Mouse (Mus musculus) hindbrain, postnatal 0 days (tissue): ENCODE measurements at regions not wholly inside any gene's neighbourhood (a gene's known extent, or its start where the extent isn't known, plus 50 kb on each side); places are given as distances from the start of the nearest gene placed in this dataset.

Experiments used
- ATAC-seq: fragments of 200-750 bp; cut with Nextera tagmentation; 2 replicates; pipeline ENCODE4 v1.8.0; 2017; ENCODE audit warnings: mild to moderate bottlenecking, moderate TSS enrichment, moderate library complexity
- DNase-seq: peaks from one replicate; pipeline ENCODE4 v3.0.0-alpha.2; 2015; ENCODE audit warnings: low spot score
- H3K27ac ChIP-seq: fragments of 300-500 bp; sonication (generic); 2 replicates; pipeline ENCODE4 v1.5.1; 2014; ENCODE audit warnings: mild to moderate bottlenecking
- H3K27me3 ChIP-seq: fragments of 300-500 bp; sonication (generic); 2 replicates; pipeline ENCODE4 v1.6.1; 2014; ENCODE audit warnings: low read length, mixed read lengths; ENCODE audit not compliant: insufficient read depth
- H3K36me3 ChIP-seq: fragments of 300-500 bp; sonication (generic); 2 replicates; pipeline ENCODE4 v1.6.1; 2014; ENCODE audit warnings: low read length, mixed read lengths; ENCODE audit not compliant: insufficient read depth
- H3K4me1 ChIP-seq: fragments of 300-500 bp; sonication (generic); 2 replicates; pipeline ENCODE4 v1.6.1; 2014; ENCODE audit warnings: antibody characterized with exemption, low read length, mixed read lengths; ENCODE audit not compliant: insufficient read depth
- H3K4me2 ChIP-seq: fragments of 300-500 bp; sonication (generic); 2 replicates; pipeline ENCODE4 v1.6.1; 2014; ENCODE audit warnings: low read depth, mild to moderate bottlenecking, low read length, moderate library complexity, mixed read lengths
- H3K4me3 ChIP-seq: fragments of 300-500 bp; sonication (generic); 2 replicates; pipeline ENCODE4 v1.5.1; 2014; ENCODE audit warnings: low read length
- H3K9ac ChIP-seq: fragments of 300-500 bp; sonication (generic); replicated peaks from 2 replicates; pipeline ENCODE4 v1.6.1; 2014; ENCODE audit warnings: mild to moderate bottlenecking, low read length, moderate library complexity, mixed read lengths
- H3K9me3 ChIP-seq: fragments of 300-500 bp; sonication (generic); 2 replicates; pipeline ENCODE4 v1.6.1; 2016; ENCODE audit warnings: low read length, mixed read lengths
- CTCF ChIP-seq: IDR thresholded peaks from 2 replicates; pipeline ENCODE4 v1.5.1; 2016; ENCODE audit warnings: antibody characterized with exemption, control low read depth, low read depth
- WGBS: fragments of 180-500 bp; shearing (Covaris S2); extraction: QIAGEN DNeasy Blood & Tissue Kit; methylation state at CpG from one replicate; pipeline ENCODE4 v1.1.7; 2014; 5-methylcytosine and 5-hydroxymethylcytosine counted together

DNA sequence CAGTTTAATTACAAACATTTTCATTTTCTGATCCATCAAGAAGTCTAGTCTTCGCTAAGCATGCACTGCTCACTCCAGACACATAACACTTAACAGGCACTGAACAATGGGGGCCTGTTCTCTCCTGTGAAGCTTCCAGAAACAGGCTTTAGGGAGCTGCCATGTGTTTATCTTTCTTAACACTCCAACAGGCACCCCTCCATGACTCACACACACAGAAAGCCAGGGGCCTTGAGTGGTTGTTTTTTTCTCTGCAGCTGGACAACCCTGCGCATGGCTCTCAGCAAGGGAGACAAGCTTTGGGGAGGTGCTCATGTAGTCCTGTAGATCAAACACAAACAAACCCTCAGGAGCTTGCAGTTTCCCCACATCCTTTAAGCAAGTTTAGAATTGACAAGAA, 136.6 kb upstream of the Ccn2 start:
- no peaks in the 10 kb centered on the region for H3K27me3 ChIP-seq
- DNase-seq = no peak
- 72% methylated on average over 2 of the region's 2 CpGs for WGBS
- no peaks in the 10 kb centered on the region for H3K4me1 ChIP-seq
- no peak overlapping the region for H3K4me2 ChIP-seq
- no peak overlapping the region for H3K9ac ChIP-seq
- ATAC-seq = no peak
- TF ChIP-seq CTCF = no peak
- no peaks in the 10 kb centered on the region for H3K9me3 ChIP-seq
- no peaks in the 10 kb centered on the region for H3K36me3 ChIP-seq
- H3K4me3 ChIP-seq = no peak overlapping the region
- H3K27ac ChIP-seq = no peak overlapping the region

GRCm38 (mm10) chr10:24463873-24464272, 131.4 kb upstream of the Ccn2 start:
- DNase-seq (no peak), ATAC-seq (no peak)
- no peaks in the 10 kb centered on the region for H3K27me3 ChIP-seq
- no peaks in the 10 kb centered on the region for H3K9me3 ChIP-seq
- H3K4me2 ChIP-seq = no peak overlapping the region
- 98% methylated on average over 1 of the region's 1 CpGs for WGBS
- H3K9ac ChIP-seq = no peak overlapping the region
- no peak overlapping the region for H3K27ac ChIP-seq
- no peak for TF ChIP-seq CTCF
- H3K4me3 ChIP-seq = no peak overlapping the region
- no peaks in the 10 kb centered on the region for H3K4me1 ChIP-seq
- H3K36me3 ChIP-seq = no peaks in the 10 kb centered on the region

DNA sequence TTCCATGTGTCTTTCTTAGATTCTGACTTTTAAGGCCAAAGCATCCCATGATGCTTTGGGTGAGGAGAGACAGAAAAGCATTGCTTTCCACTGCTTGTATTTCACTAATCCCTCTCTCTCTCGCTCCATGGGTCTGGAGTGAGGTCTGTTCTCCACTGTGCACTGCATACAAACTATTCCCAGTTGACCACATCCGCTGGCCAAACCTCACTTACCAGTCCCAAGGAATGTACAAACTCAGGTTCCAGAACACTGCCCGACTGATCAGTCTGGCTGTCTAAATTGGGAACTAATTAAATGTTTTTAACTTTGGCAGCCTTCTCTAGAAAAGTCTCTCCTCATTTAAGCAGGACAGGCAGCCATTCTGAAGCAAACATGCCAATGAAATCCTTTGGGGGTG, 130.9 kb upstream of the Ccn2 start:
- Histone ChIP-seq H3K4me3 (no peak overlapping the region), H3K4me2 (no peak overlapping the region), H3K36me3 (no peaks in the 10 kb centered on the region), H3K27me3 (no peaks in the 10 kb centered on the region), H3K27ac (no peak overlapping the region), H3K9me3 (no peaks in the 10 kb centered on the region), H3K9ac (no peak overlapping the region), H3K4me1 (no peaks in the 10 kb centered on the region)
- TF ChIP-seq CTCF = no peak
- DNase-seq = no peak
- no peak for ATAC-seq
- WGBS = 75% methylated on average over 3 of the region's 3 CpGs

GRCm38 (mm10) chr10:24469741-24470140, 125.5 kb upstream of the Ccn2 start:
- ATAC-seq (no peak), DNase-seq (no peak)
- WGBS = 77% methylated on average over 1 of the region's 1 CpGs
- H3K9me3 ChIP-seq = no peaks in the 10 kb centered on the region
- H3K4me2 ChIP-seq = no peak overlapping the region
- H3K27me3 ChIP-seq = no peaks in the 10 kb centered on the region
- H3K4me1 ChIP-seq = no peaks in the 10 kb centered on the region
- no peaks in the 10 kb centered on the region for H3K36me3 ChIP-seq
- no peak overlapping the region for H3K9ac ChIP-seq
- TF ChIP-seq CTCF = no peak
- no peak overlapping the region for H3K27ac ChIP-seq
- H3K4me3 ChIP-seq = no peak overlapping the region

DNA sequence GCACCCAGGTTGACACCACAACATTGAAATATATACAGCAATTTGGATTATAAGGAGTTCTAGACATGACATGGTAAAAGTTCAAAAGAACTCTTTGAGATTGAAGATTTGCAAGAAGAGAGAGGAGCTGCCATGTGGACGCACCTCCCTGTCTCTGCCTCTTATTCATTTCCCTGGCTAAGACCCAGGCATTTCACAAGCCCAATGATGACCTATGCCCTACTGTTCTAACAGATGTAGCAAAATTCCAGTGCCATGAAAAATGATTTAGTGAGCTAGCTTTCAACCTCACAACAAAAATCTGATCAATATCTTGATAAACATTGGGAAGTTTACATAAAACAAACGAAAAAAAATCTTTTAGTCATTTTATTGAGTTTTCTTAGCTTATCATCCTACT, 123.7 kb upstream of the Ccn2 start:
- Histone ChIP-seq H3K36me3 (no peaks in the 10 kb centered on the region), H3K27me3 (no peaks in the 10 kb centered on the region), H3K4me3 (no peak overlapping the region), H3K4me1 (no peaks in the 10 kb centered on the region), H3K4me2 (no peak overlapping the region), H3K9me3 (no peaks in the 10 kb centered on the region), H3K27ac (no peak overlapping the region), H3K9ac (no peak overlapping the region)
- TF ChIP-seq CTCF = no peak
- DNase-seq (no peak), ATAC-seq (no peak)
- WGBS = 78% methylated on average over 2 of the region's 2 CpGs

GRCm38 (mm10) chr10:24476288-24476687, 119.0 kb upstream of the Ccn2 start:
- no peaks in the 10 kb centered on the region for H3K27me3 ChIP-seq
- no peak for TF ChIP-seq CTCF
- no peak for DNase-seq
- no peak overlapping the region for H3K27ac ChIP-seq
- ATAC-seq = no peak
- H3K9me3 ChIP-seq = no peaks in the 10 kb centered on the region
- no peak overlapping the region for H3K4me3 ChIP-seq
- no peak overlapping the region for H3K4me2 ChIP-seq
- no peak overlapping the region for H3K9ac ChIP-seq
- no peaks in the 10 kb centered on the region for H3K4me1 ChIP-seq
- no peaks in the 10 kb centered on the region for H3K36me3 ChIP-seq

GRCm38 (mm10) chr10:24478535-24478934, 116.7 kb upstream of the Ccn2 start:
- 97% methylated on average over 2 of the region's 2 CpGs for WGBS
- Histone ChIP-seq H3K4me2 (no peak overlapping the region), H3K4me1 (no peaks in the 10 kb centered on the region), H3K27ac (no peak overlapping the region), H3K9ac (no peak overlapping the region), H3K4me3 (no peak overlapping the region), H3K27me3 (no peaks in the 10 kb centered on the region), H3K9me3 (no peaks in the 10 kb centered on the region), H3K36me3 (no peaks in the 10 kb centered on the region)
- ATAC-seq (no peak), DNase-seq (no peak)
- no peak for TF ChIP-seq CTCF
